Mouse (Mus musculus): ENCODE data around the gene Wwc1.

- no peak for TF ChIP-seq ZC3H11A (IDR thresholded peaks at IDR 0.05; ENCODE audit: low read depth, low read length)
- no peak for TF ChIP-seq RCOR1 (conservative IDR thresholded peaks at IDR 0.05; ENCODE audit: low read depth, low read length)
- TF ChIP-seq CHD1 (IDR thresholded peaks at IDR 0.05; ENCODE audit: low read depth, low read length): no peak
- no peak for TF ChIP-seq ZNF384 (IDR thresholded peaks at IDR 0.05; ENCODE audit: low read depth, low read length)
- TF ChIP-seq ETS1 (conservative IDR thresholded peaks at IDR 0.05; ENCODE audit: low read depth, low read length): no peak
- TF ChIP-seq E2F4 (IDR thresholded peaks at IDR 0.05; ENCODE audit: insufficient replicate concordance, low read depth, low read length): no peak
- no peak for TF ChIP-seq POLR2A (IDR thresholded peaks at IDR 0.05; ENCODE audit: low read depth, low read length)
- no peak for TF ChIP-seq CTCF (conservative IDR thresholded peaks at IDR 0.05 in 1 of 2, IDR thresholded peaks at IDR 0.05 in 1 of 2; ENCODE audit: low read depth in 2 of 2, low read length in 2 of 2)
- no peak for TF ChIP-seq ZMIZ1 (IDR thresholded peaks at IDR 0.05; ENCODE audit: low read depth, low read length)
- TF ChIP-seq BHLHE40 (IDR thresholded peaks at IDR 0.05; ENCODE audit: low read depth, low read length): no peak
- TF ChIP-seq CHD2 (IDR thresholded peaks at IDR 0.05; ENCODE audit: low read length): no peak
- no peak for TF ChIP-seq IRF4 (IDR thresholded peaks at IDR 0.05; ENCODE audit: low read depth, low read length)
- no peak for TF ChIP-seq MEF2A (IDR thresholded peaks at IDR 0.05; ENCODE audit: borderline replicate concordance, low read depth, low read length)
- TF ChIP-seq USF1 (IDR thresholded peaks at IDR 0.05; ENCODE audit: low read depth, low read length): no peak
These were observed 17.9 kb downstream of the Wwc1 start for GRCm38 (mm10) chr11:35962431-35962830.
